17 mouse cellular contexts compared by ENCODE assay signal in genomic region chr3:138225331-138225730, GRCm38 (mm10). TPM values are rescaled to one million over a fixed set of nuclear protein-coding genes. Genes with fewer than 3 reads are reported as not detected.
"Had no signal": no experiment of that assay in that cellular context is flagged by ENCODE, and none has a peak within 500 bp of the region (broad histone marks: within the 10 kb centered on the region; RNA-seq: fewer than 3 reads in every experiment).

No protein-coding gene starts in this region.

- H3K4me3 ChIP-seq: layer of hippocampus, adult 2 months; limb, embryonic 12.5 days; lung, embryonic 15.5 days; megakaryocyte, embryonic 14.5 days; midbrain, embryonic 13.5 days; neural tube, embryonic 12.5 days; stomach, embryonic 15.5 days had no signal

- H3K27ac ChIP-seq: kidney, postnatal 0 days; layer of hippocampus, adult 2 months; limb, embryonic 12.5 days; lung, embryonic 15.5 days; macrophage; midbrain, embryonic 13.5 days; neural tube, embryonic 12.5 days had no signal

- DNase-seq: spleen, adult 18-20 months; thymus, postnatal 4 days had no signal

- H3K9me3 ChIP-seq: limb, embryonic 12.5 days; lung, embryonic 15.5 days; megakaryocyte, embryonic 14.5 days; midbrain, embryonic 13.5 days; neural tube, embryonic 12.5 days; stomach, embryonic 15.5 days had no signal

- H3K9ac ChIP-seq: limb, embryonic 12.5 days; lung, embryonic 15.5 days; midbrain, embryonic 13.5 days; neural tube, embryonic 12.5 days; stomach, embryonic 15.5 days had no signal

- H3K4me2 ChIP-seq: limb, embryonic 12.5 days; liver, embryonic 11.5 days; lung, embryonic 15.5 days; midbrain, embryonic 13.5 days; neural tube, embryonic 12.5 days; stomach, embryonic 15.5 days had no signal

- H3K27me3 ChIP-seq: limb, embryonic 12.5 days; lung, embryonic 15.5 days; midbrain, embryonic 13.5 days; neural tube, embryonic 12.5 days; stomach, embryonic 15.5 days had no signal

- H3K4me1 ChIP-seq: limb, embryonic 12.5 days; lung, embryonic 15.5 days; megakaryocyte, embryonic 14.5 days; midbrain, embryonic 13.5 days; neural tube, embryonic 12.5 days; stomach, embryonic 15.5 days had no signal

- ATAC-seq: midbrain, embryonic 13.5 days had no signal

- H3K36me3 ChIP-seq: limb, embryonic 12.5 days; lung, embryonic 15.5 days; midbrain, embryonic 13.5 days; neural tube, embryonic 12.5 days; stomach, embryonic 15.5 days had no signal

RNA-seq across cellular contexts. Expression of gene Adh7, which starts 7.8 kb away (rescaled TPM):
- total RNA-seq: monocyte, adult 5-6 weeks; neutrophil, adult 5-6 weeks had no signal
- polyA plus RNA-seq: macrophage; neural tube, embryonic 12.5 days had no signal

RNA-seq across cellular contexts. Expression of gene 4930579F01Rik, which starts 31.7 kb away (rescaled TPM):
- total RNA-seq: layer of hippocampus, adult 2 months; layer of hippocampus, postnatal 10 days; left cerebral cortex, postnatal 36 days; monocyte, adult 5-6 weeks; neutrophil, adult 5-6 weeks had no signal
- polyA plus RNA-seq: limb, embryonic 12.5 days; liver, embryonic 11.5 days; liver, embryonic 16.5 days; macrophage; midbrain, embryonic 13.5 days; neural tube, embryonic 12.5 days had no signal

RNA-seq across cellular contexts. Expression of gene Adh1, which starts 35.5 kb away (rescaled TPM):
- total RNA-seq: monocyte, adult 5-6 weeks had no signal
- polyA plus RNA-seq: macrophage had no signal
